Mouse (Mus musculus): ENCODE data around the gene Ktn1.

Gene Ktn1

DNA sequence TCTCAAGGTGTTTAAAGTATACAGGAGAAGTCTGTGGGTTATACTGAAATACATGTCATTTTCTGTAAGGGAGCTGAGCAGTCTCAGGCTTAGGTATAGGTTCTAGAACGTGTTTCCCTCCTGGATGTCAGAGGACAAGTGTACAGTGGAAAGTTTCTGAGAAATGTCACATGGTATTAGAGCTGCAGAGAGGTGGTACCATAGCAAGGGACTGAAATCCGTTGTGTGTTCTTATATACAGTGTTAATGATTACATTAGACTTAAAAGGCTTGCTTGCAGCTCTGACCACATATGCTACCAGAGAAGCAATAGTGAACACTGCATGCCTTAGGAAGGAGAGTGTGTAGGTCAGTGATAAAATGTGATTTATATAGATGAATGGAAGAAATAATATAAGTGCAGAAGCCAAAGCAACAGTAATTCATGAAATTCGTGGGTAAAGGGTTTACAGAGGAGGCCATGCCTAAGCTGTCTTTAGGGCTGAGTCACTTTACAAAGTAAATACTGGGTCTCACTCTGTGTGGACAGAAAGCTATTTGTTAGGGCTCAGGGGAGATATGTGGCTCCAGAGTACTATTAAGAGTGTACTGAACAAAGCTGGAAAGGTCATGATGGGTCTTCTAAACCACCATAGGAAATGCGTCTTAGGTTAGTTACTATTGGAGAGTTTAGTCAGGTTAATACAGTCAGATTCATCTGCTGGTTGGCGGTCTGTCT is 17.0 kb downstream of the Ktn1 start:
- DNase-seq: no peak

- no peak for DNase-seq
Measured at GRCm38 (mm10) chr14:47668096-47668495, 19.8 kb downstream of the Ktn1 start.

- DNase-seq: no peak
Measured at GRCm38 (mm10) chr14:47682886-47683285, 34.6 kb downstream of the Ktn1 start.

DNA sequence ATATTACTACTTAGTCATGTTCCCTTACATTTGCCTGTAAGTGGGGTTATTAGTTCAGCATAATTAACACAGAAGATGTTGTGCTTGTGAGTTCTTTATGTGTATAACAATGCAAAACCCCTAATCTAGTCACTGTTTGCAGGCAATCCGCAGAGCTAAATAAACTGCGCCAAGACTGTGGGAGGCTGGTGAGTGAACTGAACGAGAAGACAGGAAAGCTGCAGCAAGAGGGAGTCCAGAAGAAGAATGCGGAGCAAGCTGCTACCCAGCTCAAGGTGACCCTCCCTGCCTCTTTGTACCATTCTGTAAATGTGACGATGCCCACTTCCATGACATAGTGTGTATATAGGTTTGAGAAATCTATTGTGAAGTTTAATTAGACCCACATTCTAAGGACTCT is 36.3 kb downstream of the Ktn1 start:
- DNase-seq: no peak

DNA sequence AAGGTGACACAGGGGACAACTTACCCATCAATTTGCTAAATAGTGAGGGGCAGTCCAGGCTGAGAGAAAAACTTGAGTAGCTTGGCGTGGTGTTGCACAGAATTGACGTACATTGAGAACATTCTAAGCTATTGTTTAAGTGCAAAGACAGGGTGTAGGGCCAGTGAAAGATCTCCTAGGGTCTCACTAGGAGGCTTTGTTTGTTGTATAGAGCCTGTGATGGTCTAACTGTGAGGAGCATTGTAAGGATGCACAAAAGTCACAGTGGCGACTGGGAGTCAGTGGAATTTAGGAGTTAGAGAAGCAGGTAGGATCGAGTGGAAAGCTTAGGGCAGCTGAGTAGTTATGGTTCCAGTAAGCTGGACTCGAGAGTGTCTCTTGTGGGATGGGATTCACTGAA is 50.9 kb downstream of the Ktn1 start:
- DNase-seq: no peak

DNA sequence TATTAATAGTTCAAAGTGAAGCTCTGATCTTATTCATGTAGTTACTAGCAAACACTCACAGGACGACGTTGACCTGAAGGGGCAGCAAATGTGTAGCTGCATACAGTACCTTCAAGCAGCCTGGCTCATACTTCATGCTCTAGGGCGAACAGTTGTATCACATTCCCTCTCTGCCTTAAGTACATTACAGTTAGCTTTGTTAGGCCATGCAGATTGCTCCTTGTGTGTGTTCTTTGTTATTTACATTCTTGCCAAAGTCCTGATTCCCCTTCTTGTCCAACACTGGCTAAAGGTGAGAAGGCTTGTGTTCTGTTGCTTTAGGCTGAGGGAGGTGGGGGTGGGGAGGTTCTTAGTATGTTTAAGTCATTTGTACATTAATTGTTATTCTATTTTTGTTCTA is 61.3 kb downstream of the Ktn1 start:
- DNase-seq: no peak

- DNase-seq: no peak
Measured at GRCm38 (mm10) chr14:47715771-47716170, 67.5 kb downstream of the Ktn1 start.

GRCm38 (mm10) chr14:47717916-47718606 is 69.8 kb downstream of the Ktn1 start:
- DNase-seq: no peak

GRCm38 (mm10) chr14:47720023-47720422 is 71.8 kb downstream of the Ktn1 start:
- no peak for DNase-seq

DNA sequence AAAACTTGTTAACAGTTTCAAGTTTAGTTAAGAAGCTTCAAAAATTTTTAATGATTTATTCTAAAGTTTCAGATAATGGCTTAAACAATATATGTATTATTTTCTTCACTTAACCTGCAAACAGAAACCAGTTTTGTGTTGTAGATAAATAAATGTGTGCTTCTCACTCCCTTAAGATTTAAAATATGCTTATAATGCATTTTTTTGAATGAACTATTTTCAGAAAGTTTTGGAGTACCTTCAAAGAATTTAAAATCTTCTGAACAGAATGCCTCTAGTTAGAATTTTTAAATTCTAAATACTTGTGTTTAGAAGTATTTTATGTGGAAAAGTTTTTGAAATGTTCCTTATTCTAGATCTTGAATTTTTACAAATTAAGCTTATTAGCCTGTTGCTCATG is 74.8 kb downstream of the Ktn1 start:
- DNase-seq: no peak

GRCm38 (mm10) chr14:47728594-47728993 is 80.3 kb downstream of the Ktn1 start:
- no peak for DNase-seq

DNA sequence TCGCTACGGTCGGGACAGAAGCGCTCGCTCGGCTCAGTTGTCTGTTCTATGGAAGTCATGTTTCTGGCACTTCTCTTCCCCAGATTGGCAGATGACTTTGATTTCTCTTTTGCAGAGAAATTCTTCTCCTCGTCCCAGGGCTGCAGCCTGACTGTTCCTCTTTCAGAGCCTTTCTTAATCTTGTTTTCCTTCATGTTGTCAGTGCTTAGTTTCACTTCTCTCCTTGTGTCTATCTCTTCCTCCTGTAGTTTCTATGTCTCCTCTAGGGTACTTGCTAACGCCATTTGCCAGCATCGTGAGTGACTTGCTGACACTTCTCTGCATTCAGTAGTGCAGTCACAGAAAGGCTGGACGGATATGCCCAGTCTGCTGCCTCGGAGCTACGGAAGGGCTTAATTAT is 87.1 kb downstream of the Ktn1 start:
- peak in 1 of 2 experiments; percentile 3 for DNase-seq

DNA sequence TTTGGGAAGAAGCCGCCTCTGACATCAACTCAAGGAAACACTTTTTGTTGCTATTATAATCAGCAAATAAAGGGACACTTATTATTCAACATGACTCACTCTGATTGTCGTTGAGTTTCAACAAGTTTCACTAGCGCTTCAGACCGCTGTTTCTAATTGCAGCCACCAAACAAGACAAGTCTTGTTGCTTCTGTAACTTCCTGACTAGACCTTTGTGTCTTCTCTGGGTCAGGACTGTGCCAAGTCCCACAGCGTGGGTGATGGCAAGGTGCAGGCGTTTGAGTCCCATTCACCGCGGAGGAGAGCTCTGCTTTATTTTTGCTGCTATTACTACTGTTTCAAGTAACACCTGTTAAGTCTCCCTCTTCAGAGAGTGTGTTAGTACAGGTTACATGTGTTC is 88.2 kb downstream of the Ktn1 start:
- DNase-seq: no peak

DNA sequence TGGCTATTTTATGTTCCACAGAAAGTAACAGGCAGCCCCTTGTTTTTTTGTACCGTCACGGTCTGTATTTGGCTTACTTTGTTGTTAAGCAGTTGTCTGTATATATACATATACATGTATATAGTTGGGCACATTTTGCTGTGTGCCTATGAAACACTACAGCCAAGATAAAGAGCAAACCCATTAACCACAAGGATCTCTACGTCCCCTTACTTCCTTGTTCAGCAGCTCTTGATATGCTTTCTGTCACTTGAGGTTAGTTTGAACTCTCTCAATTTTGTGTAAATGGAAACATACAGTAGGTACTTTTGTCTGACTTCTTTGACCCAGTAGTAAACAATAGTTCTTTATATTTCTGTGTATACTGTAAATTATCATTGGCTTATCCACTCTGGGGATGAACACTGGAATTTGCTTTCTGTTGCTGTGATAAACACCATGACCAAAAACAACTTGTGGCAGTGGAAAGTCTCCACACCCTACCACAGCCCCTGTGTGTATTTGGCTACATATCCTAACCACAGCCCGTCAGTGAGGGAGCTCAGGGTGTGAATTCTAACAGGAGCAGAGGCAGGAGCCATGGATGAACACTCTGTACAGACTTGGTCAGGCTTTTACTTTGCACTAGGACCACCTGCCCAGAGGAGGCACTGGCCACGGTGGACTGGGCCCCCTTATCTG is 92.2 kb downstream of the Ktn1 start:
- DNase-seq: no peak

GRCm38 (mm10) chr14:47741046-47741445 is 92.8 kb downstream of the Ktn1 start:
- no peak for DNase-seq

DNA sequence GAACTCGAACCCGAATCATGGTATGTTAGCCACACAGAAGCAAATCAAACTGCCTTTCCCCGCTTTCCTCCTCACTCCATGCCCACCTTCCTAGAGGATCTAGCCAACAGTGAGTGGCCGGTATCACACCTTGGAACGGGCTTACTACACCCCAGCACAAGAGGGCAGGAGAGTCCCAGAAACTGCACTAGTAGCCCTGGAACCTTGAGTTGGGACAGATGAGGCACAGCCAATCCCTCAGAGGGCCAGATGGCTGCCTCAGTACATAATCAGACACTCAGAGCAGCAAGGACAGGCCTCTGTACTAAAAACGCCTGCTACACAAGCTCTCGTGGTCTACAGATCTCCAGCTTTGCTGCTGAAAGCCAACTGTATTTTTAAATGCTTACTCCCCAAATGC is 94.4 kb downstream of the Ktn1 start:
- DNase-seq: no peak

DNA sequence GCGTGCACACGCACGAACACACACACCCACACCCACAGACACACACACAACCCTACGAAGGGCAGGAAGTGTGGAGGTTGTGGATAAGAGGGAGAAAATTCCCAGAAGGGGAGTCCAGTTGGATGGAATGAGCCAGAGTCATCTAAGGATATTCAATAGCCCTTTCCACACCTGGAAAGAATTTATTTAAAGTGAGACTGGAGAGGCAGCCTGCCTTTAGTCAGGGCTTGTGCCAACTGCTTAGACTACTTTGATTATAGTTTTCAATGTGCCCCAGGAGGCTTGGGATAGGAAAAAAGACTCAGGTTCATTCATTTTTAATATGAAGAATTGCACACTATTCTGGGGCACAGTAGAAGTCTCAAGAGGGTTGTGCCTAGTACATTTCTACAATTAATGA is 96.8 kb downstream of the Ktn1 start:
- DNase-seq: no peak

- DNase-seq: no peak
Measured at GRCm38 (mm10) chr14:47747536-47747935, 99.3 kb downstream of the Ktn1 start.

GRCm38 (mm10) chr14:47748714-47749113 is 100.5 kb downstream of the Ktn1 start:
- no peak for DNase-seq

DNA sequence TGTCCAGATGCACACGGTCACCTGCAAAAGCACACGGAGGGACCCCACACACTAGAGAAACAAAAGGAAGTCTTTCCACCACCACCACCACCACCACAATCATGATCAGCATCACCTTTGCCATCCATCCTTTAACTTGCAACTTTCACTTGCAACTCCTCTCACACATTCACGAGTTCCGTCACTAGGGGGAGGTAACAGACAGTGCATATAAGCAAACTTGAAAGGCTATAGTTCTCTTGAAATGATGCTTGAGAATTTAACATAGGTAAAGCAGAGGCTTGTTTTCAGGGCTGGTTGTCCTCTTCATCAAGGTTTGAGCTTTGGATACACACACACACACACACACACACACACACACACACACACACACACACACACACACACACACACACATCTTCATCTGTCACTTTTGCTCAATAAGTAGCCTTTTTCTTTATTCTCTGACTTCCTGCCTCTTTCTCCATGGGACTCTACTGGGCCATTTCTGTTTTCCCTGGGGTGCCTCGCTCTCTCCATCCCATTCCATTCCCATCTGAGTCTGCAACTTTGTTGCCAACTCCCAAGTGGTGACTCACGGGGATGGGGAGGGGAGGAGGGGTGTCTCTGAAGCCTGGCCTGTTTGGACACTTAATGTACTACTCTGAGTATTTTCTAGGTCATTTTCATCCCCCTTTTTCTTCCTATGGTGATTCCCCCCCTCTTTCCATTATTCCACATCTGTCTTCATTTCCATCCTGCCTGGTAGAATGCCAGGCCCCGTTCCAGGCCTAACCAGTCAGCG is 103.4 kb downstream of the Ktn1 start:
- peak in 1 of 2 experiments; percentile 12 for DNase-seq

DNA sequence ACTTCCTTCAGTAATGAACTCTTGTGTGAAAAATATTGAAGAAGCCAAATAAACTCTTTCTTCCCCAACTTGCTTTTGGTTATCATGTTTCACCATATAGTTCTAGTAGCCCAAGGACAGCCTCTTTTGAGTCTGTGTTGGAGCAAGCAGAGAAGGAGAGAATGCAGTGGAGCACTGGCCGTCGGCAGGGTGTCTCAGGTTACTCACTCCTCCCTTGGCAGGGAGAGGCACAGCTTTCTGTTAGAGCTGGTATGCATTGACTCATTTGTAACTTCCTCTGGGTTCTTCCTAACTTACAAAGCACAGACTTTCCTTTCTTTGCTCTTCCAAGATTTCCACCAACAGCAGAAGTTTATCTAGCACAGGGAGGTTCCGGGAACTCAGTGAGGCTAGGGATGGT is 105.3 kb downstream of the Ktn1 start:
- no peak for DNase-seq

DNA sequence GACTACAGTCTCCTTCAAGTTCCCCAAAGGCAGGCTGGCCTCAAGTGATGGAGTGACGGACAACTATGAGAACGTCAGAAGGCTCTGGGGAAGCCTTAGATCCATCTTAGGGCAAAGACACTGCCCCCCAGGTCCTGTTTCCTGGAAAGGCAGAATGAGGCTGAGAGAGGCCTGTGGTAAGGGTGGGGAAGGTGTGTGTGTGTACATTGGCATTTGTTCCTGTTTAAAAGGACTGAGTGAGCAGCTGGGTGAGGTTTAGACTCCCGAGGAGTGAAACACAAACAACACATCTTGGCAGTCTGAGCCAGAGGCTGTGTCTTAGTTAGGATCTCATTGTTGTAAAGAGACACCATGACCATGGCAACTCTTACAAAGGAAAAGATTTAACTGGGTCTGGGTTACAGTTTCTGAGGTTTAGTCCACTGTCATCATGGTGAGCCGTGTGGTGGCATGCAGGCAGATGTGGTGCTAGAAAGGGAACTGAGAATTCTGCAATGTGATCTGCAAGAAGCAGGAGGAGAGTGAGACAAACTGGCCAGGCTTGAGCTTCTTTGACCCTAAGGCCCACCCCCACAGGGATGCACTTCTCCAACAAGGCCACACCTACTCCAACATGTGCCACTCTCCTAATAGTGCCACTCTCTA is 106.1 kb downstream of the Ktn1 start:
- no peak for DNase-seq

Measured in spleen, adult 18-20 months (tissue).